Mouse (Mus musculus) bone marrow macrophage, adult 2 months (primary cell): ENCODE data around the gene Btbd2. TPM values are rescaled to one million over a fixed set of nuclear protein-coding genes. Genes with fewer than 3 reads are reported as not detected.
A peak's percentile ranks its signal among the peaks of the same experiment; 100 is the strongest.

ENCODE experiments used
- H3K27ac ChIP-seq: 2 replicates; pipeline ENCODE4 v1.5.1; 2012; ENCODE audit warnings: low read depth, low read length; ENCODE audit not compliant: insufficient read depth
- H3K4me1 ChIP-seq: 2 replicates; pipeline ENCODE4 v1.6.1; 2012; ENCODE audit warnings: low read length; ENCODE audit not compliant: control insufficient read depth, insufficient read depth
- H3K4me3 ChIP-seq: 2 replicates; pipeline ENCODE4 v1.5.1; 2012; ENCODE audit warnings: mild to moderate bottlenecking, low read length, moderate library complexity; ENCODE audit not compliant: insufficient read depth
- CTCF ChIP-seq: IDR thresholded peaks from 2 replicates; pipeline ENCODE4 v1.5.1; 2012; ENCODE audit warnings: low read depth, mild to moderate bottlenecking, low read length, moderate library complexity
- POLR2A ChIP-seq: IDR thresholded peaks from 2 replicates; pipeline ENCODE4 v1.6.1; 2012; ENCODE audit warnings: mild to moderate bottlenecking, low read depth, low read length, borderline replicate concordance
- polyA plus RNA-seq: library from polyadenylated mRNA; stranded (reverse); fragments of >200 nt; gene quantifications from 2 replicates; pipeline ENCODE4 v1.2.4, GENCODE M21; 2012; ENCODE audit not compliant: missing spikeins, insufficient read depth, insufficient read length

Btbd2 gene
- polyA plus RNA-seq, 1 experiment = 22.7 TPM

DNA sequence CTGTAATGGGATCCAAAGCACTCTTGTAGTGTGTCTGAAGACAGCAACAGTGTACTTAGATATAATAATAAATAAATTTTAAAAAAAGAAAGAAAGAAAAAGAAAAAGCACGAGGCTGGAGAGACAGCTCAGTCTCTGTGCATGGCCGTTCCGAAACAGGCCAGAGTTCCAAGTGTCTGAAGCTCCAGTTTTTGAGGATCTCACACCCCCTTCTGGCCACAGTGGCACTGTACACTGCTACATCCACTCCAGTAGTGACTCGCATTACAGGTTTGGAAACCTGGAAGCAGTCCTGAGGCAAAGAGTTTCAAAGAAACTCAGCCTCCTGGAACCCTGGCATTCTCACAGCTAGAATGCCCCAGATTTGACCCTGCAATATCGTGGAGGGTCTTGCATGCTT, 31.0 kb upstream of the Btbd2 start:
- TF ChIP-seq CTCF (peak; percentile 36), POLR2A (no peak)
- Histone ChIP-seq H3K4me3 (no peak overlapping the region), H3K4me1 (peaks cover 12% of the 10 kb centered on the region), H3K27ac (no peak overlapping the region)

DNA sequence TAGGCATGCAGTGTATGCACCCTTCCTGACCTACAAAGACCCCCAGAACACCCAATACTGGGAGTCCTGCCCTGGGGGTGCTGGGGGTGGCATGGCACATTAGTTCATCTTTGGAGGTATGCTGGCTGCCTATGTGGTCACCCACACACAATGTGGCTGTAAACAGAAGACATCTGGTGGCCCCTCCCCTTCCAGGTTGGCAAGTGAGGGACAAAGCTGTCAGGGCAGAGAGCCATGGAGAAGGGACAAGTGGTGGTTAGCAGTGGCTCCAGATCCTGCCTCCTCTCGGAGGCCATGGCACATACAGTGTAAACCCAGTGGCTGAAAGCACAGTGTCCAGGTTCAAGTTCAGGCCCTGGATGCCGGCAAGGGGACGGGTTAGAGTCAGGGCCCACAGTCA, 29.7 kb upstream of the Btbd2 start:
- Histone ChIP-seq H3K27ac (no peak overlapping the region), H3K4me1 (peaks cover 5% of the 10 kb centered on the region), H3K4me3 (no peak overlapping the region)
- no peak for TF ChIP-seq POLR2A
- TF ChIP-seq CTCF = no peak

DNA sequence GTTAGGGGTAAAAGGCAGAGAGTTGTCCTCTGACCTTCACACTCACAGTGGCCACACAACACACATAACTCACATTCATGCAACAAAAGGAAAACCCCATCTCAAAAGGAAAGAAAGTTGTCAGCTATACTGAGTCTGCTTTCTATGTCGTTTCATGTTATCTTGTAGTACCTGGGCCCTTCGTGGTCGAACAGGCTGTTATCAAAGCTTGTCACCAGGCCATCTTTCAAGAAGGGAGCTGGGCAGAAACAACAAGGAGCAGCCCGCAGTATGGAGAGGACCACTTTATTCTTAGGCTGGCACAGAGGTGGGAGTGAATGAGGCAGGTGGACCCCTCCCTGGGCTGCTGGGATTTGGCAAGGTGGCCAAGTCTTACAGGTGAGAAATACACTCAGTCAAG, 28.1 kb upstream of the Btbd2 start:
- Histone ChIP-seq H3K27ac (no peak overlapping the region), H3K4me3 (no peak overlapping the region), H3K4me1 (peaks cover 12% of the 10 kb centered on the region)
- TF ChIP-seq POLR2A (no peak), CTCF (no peak)

DNA sequence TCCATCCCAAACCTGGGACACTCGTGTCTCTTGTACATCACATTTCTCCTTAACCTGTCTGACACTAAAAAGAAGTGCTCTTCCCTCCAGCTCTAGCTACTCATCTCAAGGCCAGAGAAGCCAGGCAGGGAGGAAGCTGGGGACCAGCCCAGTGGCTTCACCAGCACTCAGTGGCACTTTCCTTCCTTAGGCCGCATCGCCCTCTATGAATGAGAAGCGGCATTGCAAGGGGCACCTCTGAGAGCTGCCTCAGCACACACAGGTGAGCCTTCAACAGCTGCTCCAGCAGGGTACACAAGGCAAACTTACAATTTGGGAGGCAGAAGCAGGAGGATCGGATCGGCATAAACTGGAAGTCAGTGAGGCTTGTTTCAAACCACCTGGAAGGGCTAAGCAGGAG, 27.3 kb upstream of the Btbd2 start:
- no peak overlapping the region for H3K27ac ChIP-seq

DNA sequence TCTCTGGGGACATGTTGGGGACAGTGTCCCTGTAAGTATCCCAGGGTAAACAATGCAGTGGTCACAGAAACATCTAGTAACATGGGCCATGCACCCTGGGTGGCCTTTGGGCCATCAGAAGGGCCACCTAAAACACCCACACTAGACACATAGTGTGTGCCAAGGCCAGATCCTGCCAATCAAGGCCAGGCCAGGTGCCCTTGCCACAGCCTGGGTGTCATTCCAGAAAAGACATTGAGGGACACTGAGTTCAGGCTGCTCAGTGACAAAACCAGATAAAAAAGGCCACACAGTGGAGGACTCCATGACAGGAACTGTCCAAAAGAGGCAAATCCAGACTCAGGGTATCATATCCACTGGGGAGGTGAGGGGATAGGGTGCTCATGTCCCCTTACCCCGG, 26.8 kb upstream of the Btbd2 start:
- Histone ChIP-seq H3K27ac (no peak overlapping the region), H3K4me1 (peaks cover 24% of the 10 kb centered on the region), H3K4me3 (no peak overlapping the region)
- TF ChIP-seq POLR2A = no peak
- TF ChIP-seq CTCF = no peak

More for the DNA sequence above, 27.3 kb upstream of the Btbd2 start:
- no peak overlapping the region for H3K4me3 ChIP-seq
- TF ChIP-seq POLR2A (no peak), CTCF (peak; percentile 36; the same call in 1 of the 2 replicates)
- H3K4me1 ChIP-seq = peaks cover 19% of the 10 kb centered on the region

DNA sequence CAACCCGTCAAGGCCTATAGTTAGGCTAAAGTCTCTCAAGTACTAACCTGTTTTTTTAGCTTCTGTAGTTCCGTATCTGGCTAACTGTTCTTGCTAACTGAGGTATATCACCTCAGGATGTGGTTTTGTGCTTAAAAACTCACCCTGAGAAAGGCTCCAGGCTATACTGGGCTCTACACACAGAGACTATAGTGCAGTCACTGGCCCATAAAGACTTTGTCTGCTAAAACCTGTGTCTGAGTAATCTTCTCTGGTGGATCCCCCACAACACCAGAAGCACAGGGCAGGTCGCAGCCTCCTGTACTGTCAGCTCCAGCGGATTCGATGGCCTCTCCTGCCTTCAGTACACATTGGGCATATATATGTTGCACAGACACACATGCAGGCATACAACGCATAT, 25.1 kb upstream of the Btbd2 start:
- Histone ChIP-seq H3K4me3 (no peak overlapping the region), H3K27ac (no peak overlapping the region), H3K4me1 (peaks cover 29% of the 10 kb centered on the region)
- TF ChIP-seq POLR2A (no peak), CTCF (no peak)

DNA sequence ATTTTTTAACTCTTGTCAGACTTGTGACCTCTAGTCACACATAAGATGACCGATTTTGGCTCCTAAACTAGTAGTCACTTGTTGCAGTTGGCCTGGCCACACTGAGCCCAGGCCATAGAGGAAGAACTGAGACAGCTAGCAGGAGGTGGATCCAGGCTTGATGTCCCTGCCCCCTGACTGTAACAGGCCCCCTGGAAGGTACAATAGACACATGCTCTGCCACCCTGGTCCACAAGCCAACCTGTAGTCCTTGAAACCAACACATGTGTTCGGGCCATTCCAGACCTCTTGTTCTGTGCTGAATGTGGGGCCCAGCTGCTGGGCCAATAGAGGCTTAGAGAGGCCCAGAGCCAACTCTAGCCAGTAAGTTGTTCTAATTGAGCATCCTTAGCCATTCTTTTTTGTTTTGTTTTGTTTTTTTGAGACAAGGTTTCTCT, 23.4 kb upstream of the Btbd2 start:
- no peak overlapping the region for H3K4me3 ChIP-seq
- H3K27ac ChIP-seq = peak overlapping the region; percentile 99
- TF ChIP-seq CTCF (no peak), POLR2A (no peak)
- peaks cover 29% of the 10 kb centered on the region for H3K4me1 ChIP-seq

DNA sequence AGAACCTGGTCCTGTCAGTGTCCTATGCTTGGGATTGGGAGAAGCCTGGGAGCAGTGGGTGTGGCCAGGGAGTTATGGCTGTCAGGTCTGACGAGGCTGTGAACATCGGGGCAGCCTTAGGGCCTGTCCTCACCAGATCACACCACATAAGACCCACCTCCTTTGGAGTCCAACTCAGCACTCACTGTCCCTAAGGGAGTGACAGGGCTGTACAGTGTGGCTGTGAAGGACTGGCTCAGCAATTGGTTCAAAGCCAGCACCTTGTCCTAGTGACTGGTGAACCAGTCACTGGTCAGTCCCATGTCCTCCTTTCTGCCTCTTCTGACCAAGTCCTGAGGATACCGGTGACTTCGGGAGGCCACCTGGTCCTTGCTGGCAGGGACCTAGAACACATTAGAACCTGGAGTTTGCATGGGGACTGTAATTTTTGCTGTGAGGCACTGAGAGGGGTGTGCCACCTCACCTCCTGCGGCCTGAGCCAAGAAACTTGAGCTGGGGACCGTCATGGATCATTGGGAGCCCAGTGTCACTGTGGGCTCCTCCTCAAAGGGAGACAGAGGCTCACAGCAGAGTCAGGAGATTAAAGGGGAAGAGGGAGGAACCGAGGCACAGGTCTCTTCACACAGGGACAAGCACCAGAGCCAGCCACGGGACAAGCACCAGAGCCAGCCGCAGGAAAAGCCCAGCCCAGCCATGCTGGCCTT, 22.8 kb upstream of the Btbd2 start:
- TF ChIP-seq POLR2A = no peak
- no peak for TF ChIP-seq CTCF
- Histone ChIP-seq H3K27ac (peak overlapping the region; percentile 99), H3K4me1 (peaks cover 29% of the 10 kb centered on the region), H3K4me3 (no peak overlapping the region)

DNA sequence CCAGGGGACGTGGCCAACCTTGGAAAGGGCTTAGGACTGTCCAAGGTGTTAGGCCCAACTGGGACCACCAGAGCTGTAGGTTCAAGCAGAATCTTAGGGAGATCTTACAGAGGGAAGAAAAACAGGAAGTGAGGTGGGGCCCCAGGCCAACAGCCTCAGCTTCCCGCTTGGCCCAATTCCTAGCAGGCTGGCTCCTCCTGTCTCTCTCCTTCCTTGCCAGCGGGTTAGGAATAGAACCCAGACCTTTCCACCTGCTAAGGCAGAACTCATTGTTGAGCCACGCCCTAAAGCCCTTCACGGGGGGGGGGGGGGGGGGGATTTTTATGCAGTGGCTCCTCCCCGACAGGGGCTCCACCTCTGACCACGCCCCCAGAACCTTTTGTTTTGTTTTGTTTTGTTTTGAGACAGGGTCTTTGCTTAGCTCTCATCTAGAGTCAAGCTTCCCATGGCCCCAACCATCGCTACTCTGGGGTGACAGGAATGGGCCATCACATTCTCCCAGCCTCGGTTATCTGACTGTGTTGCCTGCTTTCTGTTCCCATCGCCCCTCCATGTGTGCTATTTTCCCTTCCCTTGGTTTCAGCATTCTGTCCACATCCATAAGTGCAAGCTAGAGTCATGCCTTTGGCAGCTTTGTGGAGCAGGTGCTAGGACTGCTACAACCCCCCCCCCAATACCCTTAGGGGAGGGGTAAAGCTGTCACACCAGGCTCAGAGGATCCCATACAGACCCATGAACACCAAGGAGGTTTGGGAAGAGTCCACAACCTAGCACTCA, 21.9 kb upstream of the Btbd2 start:
- Histone ChIP-seq H3K4me3 (peak overlapping the region; percentile 32), H3K27ac (peak overlapping the region; percentile 99), H3K4me1 (peaks cover 33% of the 10 kb centered on the region)
- no peak for TF ChIP-seq POLR2A
- no peak for TF ChIP-seq CTCF

DNA sequence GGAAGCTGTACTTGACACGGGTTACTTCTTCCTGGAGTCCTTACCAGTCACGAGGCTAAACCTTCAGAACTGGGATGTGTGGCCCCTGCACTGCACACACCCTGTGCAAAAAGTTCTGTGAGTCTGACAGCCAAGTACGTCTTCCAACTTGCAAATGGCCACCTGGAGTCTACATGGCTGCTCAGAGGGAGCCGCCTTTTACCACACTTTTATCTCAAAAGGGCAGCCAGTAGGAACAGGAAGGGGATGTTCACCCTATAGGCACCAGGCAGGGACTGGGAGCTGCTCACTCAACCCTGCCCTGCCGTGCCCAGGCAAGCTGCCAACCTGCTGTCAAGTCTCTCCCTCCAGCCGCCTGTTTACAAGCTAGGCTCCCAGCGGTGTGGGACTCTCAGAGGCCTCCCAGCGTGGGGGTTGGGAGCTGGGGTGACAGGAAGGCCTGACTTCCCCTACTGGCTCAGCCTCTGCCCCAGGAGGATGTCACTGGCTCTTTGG, 21.1 kb upstream of the Btbd2 start, which contains the start of gene Mknk2:
Mknk2 (minus strand) TSS at position 171 of the 495 bp plus-strand sequence.
- Histone ChIP-seq H3K4me1 (peaks cover 41% of the 10 kb centered on the region), H3K27ac (peak within 1 kb of the TSS; percentile 99), H3K4me3 (peak within 1 kb of the TSS; percentile 76)
- TF ChIP-seq CTCF (no peak), POLR2A (no peak)
